Mouse (Mus musculus): ENCODE data around the gene Morf4l1. TPM values are rescaled to one million over a fixed set of nuclear protein-coding genes. Genes with fewer than 3 reads are reported as not detected.

Gene Morf4l1
- polyA plus RNA-seq (2012): 107 and 154 TPM in 2 replicates

DNA sequence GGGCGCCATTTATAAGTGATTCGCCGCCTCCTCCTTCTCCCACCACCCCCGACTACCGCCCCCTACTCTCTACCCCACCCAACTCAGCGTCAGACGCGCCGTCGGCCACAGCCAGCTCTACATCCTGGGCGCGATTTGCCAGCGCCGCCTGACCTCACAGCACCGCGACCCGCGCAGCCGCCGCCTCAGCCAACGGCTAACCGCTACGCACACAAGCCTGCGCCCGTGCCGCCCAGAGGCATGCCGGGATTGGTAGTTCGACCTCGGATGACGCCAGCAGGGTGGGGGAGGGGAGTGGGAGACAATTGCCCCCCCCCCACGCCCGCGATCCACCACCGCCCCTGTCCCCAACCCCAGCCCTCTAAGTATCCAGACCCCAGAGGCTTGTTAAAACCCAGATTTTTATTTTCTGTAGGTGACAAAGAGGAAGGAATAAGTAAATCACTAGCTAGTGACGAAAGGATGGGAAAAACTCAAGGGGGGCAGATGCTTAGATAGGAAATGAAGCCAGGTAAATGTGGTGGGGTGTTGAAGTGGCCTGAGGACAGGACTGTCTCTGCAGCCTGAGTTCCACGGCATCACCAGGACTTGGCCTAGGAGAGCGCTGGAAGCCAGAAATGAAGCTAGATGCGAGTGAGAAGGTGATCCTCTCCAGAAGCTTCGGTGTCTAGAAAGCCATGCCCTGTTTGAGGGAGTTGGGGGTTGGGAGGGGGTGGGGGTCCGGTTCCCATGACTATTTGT, at the start of gene Morf4l1:
Gene Morf4l1 (minus strand): TSS at position 208 of the 741 bp plus-strand sequence.

DNA sequence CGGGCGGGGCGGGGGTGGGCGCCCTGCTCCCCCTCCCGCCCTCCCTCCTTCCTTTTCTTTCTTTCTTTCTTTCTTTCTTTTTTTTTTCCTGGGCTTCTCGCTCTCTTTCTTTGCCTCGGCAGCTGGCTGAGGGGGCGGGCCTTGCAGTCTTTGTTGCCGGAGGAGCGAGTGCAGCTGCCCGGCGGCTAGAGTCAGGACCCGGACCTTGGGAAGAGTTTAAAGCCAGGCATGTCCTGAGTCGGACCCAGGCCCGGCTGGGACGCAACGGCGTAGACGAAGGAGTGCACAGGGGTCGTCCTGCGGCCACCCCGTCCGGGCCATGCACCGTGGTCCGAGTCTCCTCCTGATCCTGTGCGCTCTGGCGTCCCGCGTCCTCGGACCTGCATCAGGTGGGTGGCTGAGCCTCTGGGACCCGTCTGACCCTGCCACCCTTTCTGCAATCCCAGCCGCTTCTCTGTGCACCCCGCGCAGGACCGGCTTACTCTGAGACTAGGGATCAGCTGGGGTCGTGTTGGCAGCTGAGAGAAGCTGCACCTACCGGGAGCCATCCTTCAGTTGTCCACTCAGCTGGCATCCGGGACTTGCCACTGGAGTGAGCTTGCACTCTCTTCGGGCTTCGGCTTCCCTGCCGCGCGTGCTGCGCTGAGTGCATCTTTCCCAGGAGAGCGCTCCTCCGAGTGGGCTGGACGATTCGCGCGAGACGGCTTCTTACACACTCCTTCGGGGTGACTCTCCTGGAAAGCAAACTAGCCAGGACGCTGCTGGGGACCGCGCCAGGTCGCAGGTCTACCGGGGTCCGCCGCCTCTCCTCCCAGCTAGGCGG, 48.6 kb upstream of the Morf4l1 start, which contains the start of gene Adamts7:
Gene Adamts7 (plus strand): TSS at position 144 of the 823 bp plus-strand sequence.

DNA sequence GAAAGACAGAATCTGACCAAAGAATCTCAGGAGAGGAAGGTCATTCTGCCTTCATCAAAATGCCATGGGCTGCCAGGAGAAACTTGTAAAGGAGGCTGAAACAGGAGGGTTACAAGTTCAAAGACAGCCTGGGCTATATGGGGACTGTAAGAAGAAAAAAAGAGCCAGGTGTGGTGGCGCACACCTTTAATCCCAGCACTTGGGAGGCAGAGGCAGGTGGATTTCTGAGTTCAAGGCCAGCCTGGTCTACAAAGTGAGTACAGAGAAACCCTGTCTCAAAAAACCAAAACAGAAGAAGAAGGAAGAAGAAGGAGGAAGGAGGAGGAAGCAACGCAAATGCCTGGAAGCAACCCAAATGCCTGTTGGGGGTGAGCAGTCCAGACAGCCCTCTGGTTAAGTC, 60.7 kb downstream of the Morf4l1 start, which contains the start of gene Ctsh:
Gene Ctsh (plus strand): TSS at position 301 of the 400 bp plus-strand sequence.

Other genes starting within 250 kb of the Morf4l1 start
- gene Rasgrf1, start 204.9 kb downstream of the Morf4l1 start, polyA plus RNA-seq (2012): 0.05 and 0.06 TPM in 2 replicates
- gene Ctsh, start 60.6 kb downstream of the Morf4l1 start, polyA plus RNA-seq (2012): 29.8 and 51.4 TPM in 2 replicates
- gene Adamts7, start 48.3 kb upstream of the Morf4l1 start, polyA plus RNA-seq (2012): 0.19 and 0.27 TPM in 2 replicates
- gene Tbc1d2b, start 156.0 kb upstream of the Morf4l1 start, polyA plus RNA-seq (2012): 22.1 and 23.8 TPM in 2 replicates